Mouse (Mus musculus) adrenal gland, adult 10 weeks (tissue): ENCODE measurements around the gene Zcchc3. TPM values are rescaled to one million over a fixed set of nuclear protein-coding genes. Genes with fewer than 3 reads are reported as not detected.

Experiments
- polyA plus RNA-seq: library from polyadenylated mRNA; stranded (reverse); fragments of 350-450 nt; fragmentation: Illumina TruSeq; extraction: RNeasy Lipid Tissue Mini Kit (QIAGEN cat#74804); gene quantifications from one replicate; pipeline ENCODE4 v1.2.3, GENCODE M21; 2014; ENCODE audit warnings: low read depth, low replicate concordance

The Zcchc3 gene
- 3.8 TPM for polyA plus RNA-seq

GRCm38 (mm10) chr2:152414591-152415165 is at the start of gene Zcchc3:
Gene Zcchc3, minus strand, starts transcription at chr2:152415027.

DNA sequence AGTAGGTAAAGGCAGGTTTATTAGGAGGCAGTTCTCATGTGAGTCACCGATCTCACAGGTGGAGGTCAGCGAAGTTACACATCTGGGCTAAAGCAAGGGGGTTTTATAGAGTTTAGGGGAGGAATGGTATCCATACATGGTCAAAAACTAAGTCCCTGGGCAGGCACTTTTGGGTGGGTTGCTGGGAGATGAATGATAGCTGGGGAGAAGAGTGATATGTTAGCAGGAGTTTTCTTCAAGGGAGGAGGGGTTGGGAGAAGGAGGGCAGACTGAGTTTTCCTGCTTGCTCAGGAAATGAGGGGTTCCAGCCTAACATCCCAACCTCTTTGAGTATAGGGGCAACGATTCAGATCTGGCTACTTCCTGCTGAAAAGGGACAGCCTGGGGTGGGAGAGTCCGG is 460 bp upstream of the Zcchc3 start, which contains the start of gene 6820408C15Rik:
Gene 6820408C15Rik (plus strand): TSS at position 301 of the 400 bp plus-strand sequence.

DNA sequence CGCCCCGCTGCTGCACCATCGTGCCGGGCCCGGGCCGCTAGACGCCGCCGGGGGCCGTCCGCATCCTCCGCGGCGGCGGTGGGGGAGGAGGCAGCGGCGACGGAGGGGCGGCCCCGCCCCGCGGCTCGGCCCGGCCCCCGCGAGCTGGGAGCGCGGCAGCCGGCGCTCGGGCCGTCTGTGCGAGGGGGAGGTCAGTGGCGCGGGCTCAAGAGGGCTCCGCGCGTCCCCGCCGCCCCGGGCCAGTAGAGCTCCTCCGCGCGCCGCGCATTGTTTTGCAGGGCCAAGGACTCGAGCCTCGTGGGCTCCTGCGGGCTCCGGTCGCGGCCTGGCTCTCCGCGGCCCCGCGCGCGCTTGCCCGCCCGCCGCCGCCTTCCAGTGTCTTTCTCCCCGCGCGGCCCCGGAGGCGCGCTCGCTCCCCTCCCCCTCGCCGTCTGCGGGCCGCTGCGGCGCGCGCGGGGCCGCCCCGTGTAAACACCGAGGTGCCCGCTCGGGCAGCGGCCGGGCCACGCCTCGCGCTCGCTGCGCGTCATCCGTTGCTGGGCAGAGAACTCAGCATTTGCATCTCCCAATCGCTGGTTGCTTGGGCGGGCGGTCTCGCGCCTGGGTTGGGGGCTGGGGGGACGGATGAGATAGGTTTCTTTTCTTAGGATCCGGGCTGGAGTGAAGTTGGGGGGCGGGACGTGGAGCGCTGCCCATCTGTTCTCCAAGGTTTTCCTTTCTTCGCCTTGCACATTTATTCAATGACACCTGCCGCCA is 17.0 kb downstream of the Zcchc3 start, which contains the start of gene Sox12:
Gene Sox12 (minus strand): TSS at position 384 of the 756 bp plus-strand sequence.

DNA sequence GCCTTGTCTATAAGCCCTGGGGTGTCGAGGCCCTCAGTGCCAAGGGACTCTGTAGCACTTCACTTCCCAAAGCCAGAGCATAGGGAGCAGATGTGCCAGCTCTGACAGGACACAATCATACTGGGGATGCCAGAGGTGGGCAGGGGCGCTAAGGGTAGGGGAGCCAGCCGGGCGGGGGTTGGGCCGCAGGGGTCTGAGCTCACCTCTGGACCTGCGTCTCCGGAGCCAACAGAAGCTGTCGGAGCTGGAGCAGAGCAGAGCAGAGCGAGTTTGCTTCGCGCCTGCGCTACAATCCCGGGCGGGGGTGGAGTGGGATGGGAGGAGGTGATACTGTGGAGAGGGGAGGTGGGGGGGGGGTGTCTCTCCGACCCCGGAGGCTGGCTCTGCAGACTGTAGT is 38.5 kb downstream of the Zcchc3 start, which contains the start of gene Nrsn2:
Gene Nrsn2 (minus strand): TSS at position 294 of the 397 bp plus-strand sequence.

Other genes with a start within 250 kb of the Zcchc3 start
- gene Csnk2a1, start 188.2 kb downstream of the Zcchc3 start, polyA plus RNA-seq = 246 TPM
- gene Tbc1d20, start 121.2 kb downstream of the Zcchc3 start, polyA plus RNA-seq = 55.9 TPM
- 1.0 TPM for gene Rbck1, start 82.4 kb downstream of the Zcchc3 start, polyA plus RNA-seq
- 0.35 TPM for gene Trib3, start 71.0 kb downstream of the Zcchc3 start, polyA plus RNA-seq
- gene Nrsn2, start 38.4 kb downstream of the Zcchc3 start, polyA plus RNA-seq = 2.0 TPM
- 0.58 TPM for gene Sox12, start 17.0 kb downstream of the Zcchc3 start, polyA plus RNA-seq
- gene 6820408C15Rik, start 560 bp upstream of the Zcchc3 start, polyA plus RNA-seq = not detected
- not detected for gene Defb23, start 49.6 kb upstream of the Zcchc3 start, polyA plus RNA-seq
- gene Defb20, start 62.0 kb upstream of the Zcchc3 start, polyA plus RNA-seq = 1.7 TPM
- not detected for gene Defb22, start 75.1 kb upstream of the Zcchc3 start, polyA plus RNA-seq
- gene Defb26, start 96.7 kb upstream of the Zcchc3 start, polyA plus RNA-seq = not detected
- not detected for gene Defb28, start 103.2 kb upstream of the Zcchc3 start, polyA plus RNA-seq
- gene Defb29, start 125.1 kb upstream of the Zcchc3 start, polyA plus RNA-seq = not detected
- gene Gm17416, start 154.3 kb upstream of the Zcchc3 start, polyA plus RNA-seq = not detected
- gene Defb21, start 157.7 kb upstream of the Zcchc3 start, polyA plus RNA-seq = not detected
- gene Defb19, start 165.3 kb upstream of the Zcchc3 start, polyA plus RNA-seq = not detected
- not detected for gene Defb45, start 184.4 kb upstream of the Zcchc3 start, polyA plus RNA-seq
- gene Defb36, start 189.3 kb upstream of the Zcchc3 start, polyA plus RNA-seq = not detected
- gene Defb25, start 208.0 kb upstream of the Zcchc3 start, polyA plus RNA-seq = not detected
- 2.4 TPM for gene Rem1, start 211.9 kb upstream of the Zcchc3 start, polyA plus RNA-seq